Mouse (Mus musculus): ENCODE data around the gene Taf8. TPM values are rescaled to one million over a fixed set of nuclear protein-coding genes. Genes with fewer than 3 reads are reported as not detected.
A peak's percentile ranks its signal among the peaks of the same experiment; 100 is the strongest.

Taf8 gene
- polyA plus RNA-seq, 1 experiment from 2014 or later, result 24.0 TPM

DNA sequence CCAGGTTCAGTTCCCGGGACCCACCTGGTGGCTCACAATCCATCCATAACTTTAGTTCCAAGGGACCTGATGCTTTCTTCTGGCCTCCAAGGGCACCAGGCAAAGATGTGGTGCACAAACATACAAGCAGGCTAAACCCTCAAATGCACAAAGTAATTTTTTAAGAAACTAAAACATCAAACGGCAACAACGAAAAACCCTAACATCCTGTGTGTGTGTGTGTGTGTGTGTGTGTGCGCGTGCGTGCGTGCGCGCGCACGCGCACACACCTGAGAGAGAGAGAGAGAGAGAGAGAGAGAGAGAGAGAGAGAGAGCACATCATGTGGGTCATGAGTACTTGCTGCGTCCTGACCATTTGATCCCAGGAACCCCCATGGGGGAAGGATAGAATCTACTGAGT, 31.6 kb upstream of the Taf8 start:
- 94% methylated on average over 13 of the region's 13 CpGs for WGBS
- H3K27ac ChIP-seq (ENCODE audit: low read depth, low read length), result no peak overlapping the region
- no peaks in the 10 kb centered on the region for H3K27me3 ChIP-seq (replicated peaks; ENCODE audit: control insufficient read depth, insufficient read depth, low read length)
- H3K4me1 ChIP-seq (ENCODE audit: control insufficient read depth, insufficient read depth, low read length), result no peaks in the 10 kb centered on the region
- no peak overlapping the region for H3K9ac ChIP-seq (ENCODE audit: low read length)
- no peaks in the 10 kb centered on the region for H3K36me3 ChIP-seq (ENCODE audit: control insufficient read depth, insufficient read depth, low read length)
- no peak for ATAC-seq
- no peak overlapping the region for H3K4me3 ChIP-seq (ENCODE audit: low read depth, low read length)
- no peak overlapping the region for H3K4me2 ChIP-seq (ENCODE audit: low read length)
- no peak for DNase-seq (ENCODE audit: low spot score)
- H3K9me3 ChIP-seq (replicated peaks; ENCODE audit: control insufficient read depth, low read length), result no peaks in the 10 kb centered on the region

DNA sequence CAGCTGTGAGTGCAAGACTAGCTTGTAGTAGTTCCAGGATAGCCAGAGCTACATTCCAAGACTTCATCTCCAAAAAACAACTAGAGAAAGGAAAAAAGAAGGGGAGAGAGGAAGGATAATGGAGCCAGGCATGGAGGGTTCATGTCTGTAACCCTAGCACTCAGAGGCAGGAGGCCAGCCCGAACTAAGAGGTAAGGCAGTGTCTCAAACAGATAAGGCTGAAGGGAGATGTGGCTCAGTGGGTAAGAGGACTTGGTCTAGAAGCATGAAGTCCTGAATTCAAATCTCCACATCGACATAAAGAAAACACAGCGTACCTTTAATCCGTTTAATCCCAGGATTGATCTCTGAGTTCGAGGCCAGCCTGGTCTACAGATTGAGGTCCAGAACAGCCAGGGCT, 30.3 kb upstream of the Taf8 start:
- 97% methylated on average over 5 of the region's 5 CpGs for WGBS
- Histone ChIP-seq H3K4me2 (ENCODE audit: low read length) (no peak overlapping the region), H3K27me3 (replicated peaks; ENCODE audit: control insufficient read depth, insufficient read depth, low read length) (no peaks in the 10 kb centered on the region), H3K9ac (ENCODE audit: low read length) (no peak overlapping the region), H3K36me3 (ENCODE audit: control insufficient read depth, insufficient read depth, low read length) (no peaks in the 10 kb centered on the region), H3K4me3 (ENCODE audit: low read depth, low read length) (no peak overlapping the region), H3K27ac (ENCODE audit: low read depth, low read length) (no peak overlapping the region), H3K4me1 (ENCODE audit: control insufficient read depth, insufficient read depth, low read length) (no peaks in the 10 kb centered on the region), H3K9me3 (replicated peaks; ENCODE audit: control insufficient read depth, low read length) (no peaks in the 10 kb centered on the region)
- ATAC-seq, result no peak
- DNase-seq (ENCODE audit: low spot score), result no peak

DNA sequence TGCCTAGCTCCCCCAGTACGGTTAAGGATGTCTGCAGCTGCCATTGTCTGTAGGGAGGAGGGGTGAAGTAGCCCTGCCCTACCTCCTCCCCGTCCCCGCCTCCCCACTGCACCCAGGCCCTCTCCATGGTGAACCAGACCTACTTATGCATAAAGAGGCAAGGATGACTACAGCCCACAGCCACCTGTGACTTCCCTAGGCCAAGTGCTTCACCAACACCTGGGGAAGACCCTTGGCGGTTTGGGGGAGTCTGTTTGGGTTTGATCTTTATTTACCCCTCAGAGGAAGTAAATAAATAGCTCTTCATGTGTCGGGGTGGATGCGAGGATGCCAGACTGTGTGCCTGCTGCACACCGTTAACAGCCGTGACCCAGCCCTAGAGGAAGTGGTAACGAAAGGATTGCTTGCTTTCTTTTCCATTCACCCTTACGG, 29.3 kb upstream of the Taf8 start:
- no peaks in the 10 kb centered on the region for H3K27me3 ChIP-seq (replicated peaks; ENCODE audit: control insufficient read depth, insufficient read depth, low read length)
- no peaks in the 10 kb centered on the region for H3K36me3 ChIP-seq (ENCODE audit: control insufficient read depth, insufficient read depth, low read length)
- ATAC-seq, result no peak
- no peaks in the 10 kb centered on the region for H3K4me1 ChIP-seq (ENCODE audit: control insufficient read depth, insufficient read depth, low read length)
- no peak for DNase-seq (ENCODE audit: low spot score)
- H3K4me3 ChIP-seq (ENCODE audit: low read depth, low read length), result no peak overlapping the region
- no peak overlapping the region for H3K27ac ChIP-seq (ENCODE audit: low read depth, low read length)
- H3K9ac ChIP-seq (ENCODE audit: low read length), result no peak overlapping the region
- H3K9me3 ChIP-seq (replicated peaks; ENCODE audit: control insufficient read depth, low read length), result no peaks in the 10 kb centered on the region
- no peak overlapping the region for H3K4me2 ChIP-seq (ENCODE audit: low read length)
- WGBS, result 42% methylated on average over 10 of the region's 10 CpGs

DNA sequence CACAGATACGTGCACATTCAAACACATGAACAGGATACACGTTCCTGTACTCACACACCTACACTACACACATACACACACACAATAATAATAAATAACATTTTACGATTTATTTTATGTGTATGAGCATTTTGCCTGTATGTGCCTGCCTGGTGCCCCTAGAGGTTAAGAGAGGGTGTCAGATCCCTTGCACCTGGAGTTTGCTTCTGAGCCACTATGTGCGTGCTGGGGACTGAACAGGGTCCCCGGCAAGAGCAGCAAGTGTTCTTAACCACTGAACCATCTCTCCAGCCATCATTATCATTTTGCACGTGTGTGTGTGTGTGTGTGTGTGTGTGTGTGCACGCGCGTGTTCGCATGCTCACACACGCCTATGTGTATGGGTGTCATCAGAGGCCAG, 27.5 kb upstream of the Taf8 start:
- Histone ChIP-seq H3K4me2 (ENCODE audit: low read length) (no peak overlapping the region), H3K36me3 (ENCODE audit: control insufficient read depth, insufficient read depth, low read length) (no peaks in the 10 kb centered on the region), H3K27me3 (replicated peaks; ENCODE audit: control insufficient read depth, insufficient read depth, low read length) (no peaks in the 10 kb centered on the region), H3K27ac (ENCODE audit: low read depth, low read length) (no peak overlapping the region), H3K4me1 (ENCODE audit: control insufficient read depth, insufficient read depth, low read length) (no peaks in the 10 kb centered on the region), H3K9ac (ENCODE audit: low read length) (no peak overlapping the region), H3K4me3 (ENCODE audit: low read depth, low read length) (no peak overlapping the region), H3K9me3 (replicated peaks; ENCODE audit: control insufficient read depth, low read length) (no peaks in the 10 kb centered on the region)
- no peak for ATAC-seq
- 92% methylated on average over 11 of the region's 11 CpGs for WGBS
- no peak for DNase-seq (ENCODE audit: low spot score)

DNA sequence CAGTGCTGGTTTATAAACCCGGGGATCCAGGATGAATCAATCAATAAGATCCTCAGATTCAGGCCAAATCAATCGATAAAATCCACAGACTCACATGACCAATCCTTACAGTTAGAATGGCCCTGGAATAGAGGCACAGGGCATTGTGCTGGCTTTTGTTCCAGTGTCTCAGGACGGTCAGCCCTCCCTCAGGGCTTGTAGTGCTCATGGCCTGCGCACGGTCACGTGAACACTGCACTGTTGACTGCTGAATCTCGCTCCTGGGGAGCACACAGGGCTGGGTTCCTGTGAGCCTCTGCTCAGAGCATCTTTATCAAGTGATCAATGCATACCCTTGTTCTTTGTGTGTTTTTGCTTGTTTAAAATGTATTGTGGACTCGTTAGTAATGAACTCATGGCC, 26.8 kb upstream of the Taf8 start:
- 37% methylated on average over 8 of the region's 8 CpGs for WGBS
- Histone ChIP-seq H3K27ac (ENCODE audit: low read depth, low read length) (no peak overlapping the region), H3K4me2 (ENCODE audit: low read length) (no peak overlapping the region), H3K27me3 (replicated peaks; ENCODE audit: control insufficient read depth, insufficient read depth, low read length) (no peaks in the 10 kb centered on the region), H3K36me3 (ENCODE audit: control insufficient read depth, insufficient read depth, low read length) (no peaks in the 10 kb centered on the region), H3K9ac (ENCODE audit: low read length) (no peak overlapping the region), H3K9me3 (replicated peaks; ENCODE audit: control insufficient read depth, low read length) (no peaks in the 10 kb centered on the region), H3K4me3 (ENCODE audit: low read depth, low read length) (no peak overlapping the region), H3K4me1 (ENCODE audit: control insufficient read depth, insufficient read depth, low read length) (no peaks in the 10 kb centered on the region)
- no peak for ATAC-seq
- no peak for DNase-seq (ENCODE audit: low spot score)

DNA sequence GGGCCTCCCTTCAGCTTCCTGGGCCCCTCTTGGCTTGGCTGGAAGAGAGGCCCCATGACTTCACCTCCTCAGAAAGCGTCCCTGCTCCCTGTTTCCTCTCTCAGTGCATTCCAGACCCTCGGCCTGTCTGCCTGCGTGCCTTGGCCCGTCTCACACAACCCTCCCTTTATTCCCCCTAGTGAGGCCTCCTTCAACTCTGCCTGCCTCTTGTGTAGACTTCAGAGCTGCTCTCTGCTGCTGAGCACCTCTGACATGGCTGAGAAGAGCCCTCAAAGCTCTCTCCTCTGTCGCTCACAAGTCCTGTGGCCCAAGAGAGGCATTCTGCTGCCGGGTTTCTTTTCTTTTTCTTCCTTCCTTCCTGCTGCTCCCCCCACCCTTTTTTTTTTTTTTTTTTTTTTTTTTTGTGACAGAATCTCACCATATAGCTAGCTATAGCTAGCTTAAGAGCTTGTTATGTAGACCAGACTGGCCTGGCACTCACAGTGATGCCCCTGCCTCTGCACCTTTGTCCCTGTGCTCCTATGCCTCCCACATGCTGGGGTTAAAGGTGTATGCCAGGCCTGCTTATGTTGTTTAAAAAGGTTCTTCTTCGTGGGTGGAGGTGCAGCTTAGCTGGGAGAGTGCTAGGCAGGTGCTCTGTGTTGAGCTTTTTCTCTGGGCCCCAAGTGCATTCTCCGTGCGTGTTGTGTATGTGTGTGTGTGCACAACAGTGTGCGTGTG, 25.6 kb upstream of the Taf8 start:
- ATAC-seq (no peak; the same call in 1 of the 2 replicates), DNase-seq (ENCODE audit: low spot score) (peak; percentile 28)
- no peaks in the 10 kb centered on the region for H3K4me1 ChIP-seq (ENCODE audit: control insufficient read depth, insufficient read depth, low read length)
- H3K9me3 ChIP-seq (replicated peaks; ENCODE audit: control insufficient read depth, low read length), result no peaks in the 10 kb centered on the region
- WGBS, result 52% methylated on average over 10 of the region's 10 CpGs
- no peaks in the 10 kb centered on the region for H3K27me3 ChIP-seq (replicated peaks; ENCODE audit: control insufficient read depth, insufficient read depth, low read length)
- peak overlapping the region; percentile 46 for H3K27ac ChIP-seq (ENCODE audit: low read depth, low read length)
- no peak overlapping the region for H3K4me3 ChIP-seq (ENCODE audit: low read depth, low read length)
- no peak overlapping the region for H3K9ac ChIP-seq (ENCODE audit: low read length)
- H3K36me3 ChIP-seq (ENCODE audit: control insufficient read depth, insufficient read depth, low read length), result no peaks in the 10 kb centered on the region
- H3K4me2 ChIP-seq (ENCODE audit: low read length), result no peak overlapping the region

DNA sequence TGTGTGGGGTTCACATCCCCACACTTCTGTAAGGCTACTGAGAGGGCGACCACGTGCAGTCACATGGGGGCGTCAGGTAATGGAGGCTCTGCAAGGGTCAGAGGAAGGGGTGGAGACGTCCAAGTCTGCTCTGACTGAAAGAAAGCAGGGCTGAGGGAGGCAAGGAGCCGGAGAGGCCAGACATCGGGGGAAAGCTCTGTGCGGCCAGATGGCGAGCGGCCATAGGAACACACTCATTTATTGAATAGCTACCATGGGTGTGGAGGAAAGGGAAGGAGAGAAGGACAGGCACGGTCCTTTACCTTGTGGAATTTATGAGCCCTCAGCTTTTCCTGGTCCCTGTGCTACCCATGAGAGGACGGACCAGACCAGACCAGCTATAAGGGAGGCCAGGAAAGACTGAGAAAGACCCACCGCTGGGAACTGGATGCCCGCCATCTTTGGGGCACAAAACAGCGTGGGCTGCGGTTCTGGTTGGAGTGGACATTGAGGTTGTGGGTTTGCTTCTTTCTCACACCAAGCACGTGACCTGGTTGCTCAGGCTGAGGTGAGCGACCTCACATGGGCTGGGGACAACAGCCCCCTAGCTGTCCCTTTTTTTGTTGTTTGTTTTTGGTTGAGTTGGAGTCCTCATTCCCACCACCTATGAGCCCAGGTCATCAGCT, 24.9 kb upstream of the Taf8 start:
- H3K9ac ChIP-seq (ENCODE audit: low read length), result no peak overlapping the region
- no peaks in the 10 kb centered on the region for H3K9me3 ChIP-seq (replicated peaks; ENCODE audit: control insufficient read depth, low read length)
- peak overlapping the region; percentile 46; the same call in 1 of the 2 replicates for H3K27ac ChIP-seq (ENCODE audit: low read depth, low read length)
- H3K4me1 ChIP-seq (ENCODE audit: control insufficient read depth, insufficient read depth, low read length), result peaks cover 4% of the 10 kb centered on the region
- 89% methylated on average over 17 of the region's 17 CpGs for WGBS
- H3K4me3 ChIP-seq (ENCODE audit: low read depth, low read length), result no peak overlapping the region
- H3K27me3 ChIP-seq (replicated peaks; ENCODE audit: control insufficient read depth, insufficient read depth, low read length), result no peaks in the 10 kb centered on the region
- no peak for ATAC-seq
- H3K4me2 ChIP-seq (ENCODE audit: low read length), result no peak overlapping the region
- H3K36me3 ChIP-seq (ENCODE audit: control insufficient read depth, insufficient read depth, low read length), result no peaks in the 10 kb centered on the region
- no peak for DNase-seq (ENCODE audit: low spot score)

DNA sequence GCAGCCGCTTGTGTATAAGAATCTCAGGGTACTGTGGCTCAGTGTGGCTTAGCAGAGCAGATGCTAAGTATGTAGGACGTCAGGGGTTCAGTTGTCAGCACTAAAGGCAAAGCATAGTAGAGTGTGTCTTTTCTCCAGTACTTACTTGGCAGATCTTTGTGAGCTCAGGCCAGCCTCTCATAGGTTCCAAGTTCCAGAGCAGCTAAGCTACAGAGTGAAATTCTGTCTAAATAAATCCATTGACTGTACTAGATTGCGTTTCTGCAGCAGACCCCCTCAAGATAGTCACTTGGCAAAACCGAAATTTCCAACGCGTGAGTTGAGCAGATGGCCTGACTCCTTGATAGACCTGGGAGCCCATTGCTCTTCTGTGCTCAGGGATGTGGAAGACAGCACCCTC, 22.9 kb upstream of the Taf8 start:
- H3K4me3 ChIP-seq (ENCODE audit: low read depth, low read length), result no peak overlapping the region
- 86% methylated on average over 6 of the region's 6 CpGs for WGBS
- DNase-seq (ENCODE audit: low spot score) (no peak), ATAC-seq (no peak)
- H3K4me1 ChIP-seq (ENCODE audit: control insufficient read depth, insufficient read depth, low read length), result peaks cover 7% of the 10 kb centered on the region
- H3K9ac ChIP-seq (ENCODE audit: low read length), result no peak overlapping the region
- H3K27ac ChIP-seq (ENCODE audit: low read depth, low read length), result no peak overlapping the region
- no peaks in the 10 kb centered on the region for H3K36me3 ChIP-seq (ENCODE audit: control insufficient read depth, insufficient read depth, low read length)
- no peak overlapping the region for H3K4me2 ChIP-seq (ENCODE audit: low read length)
- H3K27me3 ChIP-seq (replicated peaks; ENCODE audit: control insufficient read depth, insufficient read depth, low read length), result no peaks in the 10 kb centered on the region
- no peaks in the 10 kb centered on the region for H3K9me3 ChIP-seq (replicated peaks; ENCODE audit: control insufficient read depth, low read length)

DNA sequence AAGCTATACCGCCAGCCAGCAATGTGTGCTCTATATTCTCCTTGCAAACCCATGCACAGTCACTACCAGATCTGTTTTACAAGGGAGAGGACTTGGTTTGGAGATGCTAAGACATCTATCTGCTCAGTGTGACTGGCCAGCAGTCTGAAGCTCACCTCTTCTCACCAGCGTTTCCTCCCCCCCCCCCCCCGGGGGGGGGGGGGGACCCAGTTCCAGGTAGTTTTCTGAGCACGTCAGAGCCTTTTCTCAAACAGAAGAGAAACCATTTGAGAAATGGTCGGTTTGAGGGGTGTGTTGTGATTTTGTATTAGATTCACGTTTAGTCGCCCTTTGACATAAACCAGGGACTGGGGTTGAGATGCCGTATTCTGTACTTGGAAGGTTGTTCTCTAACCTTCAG, 22.0 kb upstream of the Taf8 start:
- Histone ChIP-seq H3K4me1 (ENCODE audit: control insufficient read depth, insufficient read depth, low read length) (peaks cover 7% of the 10 kb centered on the region), H3K27me3 (replicated peaks; ENCODE audit: control insufficient read depth, insufficient read depth, low read length) (no peaks in the 10 kb centered on the region), H3K9me3 (replicated peaks; ENCODE audit: control insufficient read depth, low read length) (no peaks in the 10 kb centered on the region), H3K4me2 (ENCODE audit: low read length) (no peak overlapping the region), H3K9ac (ENCODE audit: low read length) (no peak overlapping the region), H3K4me3 (ENCODE audit: low read depth, low read length) (no peak overlapping the region), H3K27ac (ENCODE audit: low read depth, low read length) (no peak overlapping the region), H3K36me3 (ENCODE audit: control insufficient read depth, insufficient read depth, low read length) (no peaks in the 10 kb centered on the region)
- WGBS, result 81% methylated on average over 8 of the region's 8 CpGs
- no peak for DNase-seq (ENCODE audit: low spot score)
- no peak for ATAC-seq
